Comparison of ENCODE assay signal across 30 mouse cellular contexts in the genomic region with DNA sequence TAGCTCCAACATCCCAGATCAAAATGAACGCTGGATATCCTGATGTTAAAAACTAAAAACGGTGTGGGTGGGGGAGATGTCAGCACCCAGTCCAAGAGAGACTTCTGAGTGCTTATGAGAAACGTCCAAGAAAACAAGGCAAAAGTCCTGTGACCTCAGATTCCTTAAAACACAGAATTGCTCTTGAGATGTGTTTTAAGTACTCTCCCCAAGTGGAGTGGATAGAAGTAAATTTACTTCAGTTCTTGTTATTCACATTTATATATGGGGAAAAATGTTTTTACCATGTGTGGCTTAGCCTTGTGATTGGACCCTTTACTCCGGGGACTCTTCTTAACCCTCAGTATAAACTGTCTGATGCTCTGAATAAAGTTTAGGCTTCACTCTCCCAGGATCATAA.
"Had no signal": no experiment of that assay in that cellular context is flagged by ENCODE, and none has a peak within 500 bp of the region (broad histone marks: within the 10 kb centered on the region; RNA-seq: fewer than 3 reads in every experiment).

No protein-coding gene starts in this region.

- H3K4me3 ChIP-seq: left cerebral cortex, adult 2 months; limb, embryonic 10.5 days; limb, embryonic 12.5 days; limb, embryonic 13.5 days; limb, embryonic 15.5 days; liver, embryonic 12.5 days; liver, embryonic 13.5 days; liver, embryonic 15.5 days; lung, embryonic 15.5 days; megakaryocyte, embryonic 14.5 days; midbrain, embryonic 10.5 days; midbrain, embryonic 12.5 days; midbrain, embryonic 13.5 days; midbrain, embryonic 15.5 days; myocyte; neural tube, embryonic 12.5 days had no signal

- H3K27ac ChIP-seq: left cerebral cortex, adult 2 months; limb, embryonic 10.5 days; limb, embryonic 12.5 days; limb, embryonic 13.5 days; limb, embryonic 15.5 days; liver, embryonic 12.5 days; liver, embryonic 13.5 days; liver, embryonic 14.5 days; liver, embryonic 15.5 days; lung, embryonic 15.5 days; macrophage; midbrain, embryonic 10.5 days; midbrain, embryonic 12.5 days; midbrain, embryonic 13.5 days; midbrain, embryonic 15.5 days; neural tube, embryonic 12.5 days had no signal

- H3K9ac ChIP-seq: limb, embryonic 12.5 days; limb, embryonic 13.5 days; limb, embryonic 15.5 days; liver, embryonic 12.5 days; liver, embryonic 13.5 days; liver, embryonic 14.5 days; liver, embryonic 15.5 days; liver, postnatal 0 days; lung, embryonic 14.5 days; lung, embryonic 15.5 days; midbrain, embryonic 12.5 days; midbrain, embryonic 13.5 days; midbrain, embryonic 15.5 days; neural tube, embryonic 12.5 days had no signal

- H3K36me3 ChIP-seq: limb, embryonic 10.5 days; limb, embryonic 12.5 days; limb, embryonic 13.5 days; limb, embryonic 15.5 days; liver, embryonic 12.5 days; liver, embryonic 13.5 days; liver, embryonic 15.5 days; lung, embryonic 15.5 days; midbrain, embryonic 10.5 days; midbrain, embryonic 12.5 days; midbrain, embryonic 13.5 days; midbrain, embryonic 15.5 days; neural tube, embryonic 12.5 days had no signal

- H3K4me1 ChIP-seq: limb, embryonic 10.5 days; limb, embryonic 12.5 days; limb, embryonic 13.5 days; limb, embryonic 15.5 days; liver, embryonic 12.5 days; liver, embryonic 13.5 days; liver, embryonic 15.5 days; lung, embryonic 15.5 days; megakaryocyte, embryonic 14.5 days; midbrain, embryonic 10.5 days; midbrain, embryonic 12.5 days; midbrain, embryonic 13.5 days; midbrain, embryonic 15.5 days; neural tube, embryonic 12.5 days had no signal

- DNase-seq: left cerebral cortex, postnatal 4 days; liver; liver, embryonic 13.5 days; liver, postnatal 0 days; lung, adult 2 months; lung, embryonic 14.5 days; lung, postnatal 10 days; lung, postnatal 14 days; lung, postnatal 36 days; midbrain, embryonic 14.5 days had no signal

- H3K27me3 ChIP-seq: limb, embryonic 12.5 days; limb, embryonic 13.5 days; limb, embryonic 15.5 days; liver, embryonic 12.5 days; liver, embryonic 13.5 days; liver, embryonic 15.5 days; lung, embryonic 15.5 days; megakaryocyte, embryonic 14.5 days; midbrain, embryonic 12.5 days; midbrain, embryonic 13.5 days; midbrain, embryonic 15.5 days; neural tube, embryonic 12.5 days had no signal

- ATAC-seq: liver, embryonic 12.5 days; liver, postnatal 0 days; midbrain, embryonic 13.5 days; midbrain, embryonic 15.5 days; midbrain, embryonic 16.5 days had no signal

- H3K4me2 ChIP-seq: limb, embryonic 12.5 days; limb, embryonic 13.5 days; limb, embryonic 15.5 days; liver, embryonic 11.5 days; liver, embryonic 12.5 days; liver, embryonic 13.5 days; liver, embryonic 15.5 days; lung, embryonic 14.5 days; lung, embryonic 15.5 days; midbrain, embryonic 11.5 days; midbrain, embryonic 12.5 days; midbrain, embryonic 13.5 days; midbrain, embryonic 15.5 days; neural tube, embryonic 12.5 days had no signal

- H3K9me3 ChIP-seq: limb, embryonic 10.5 days; limb, embryonic 12.5 days; limb, embryonic 13.5 days; limb, embryonic 15.5 days; liver, embryonic 12.5 days; liver, embryonic 13.5 days; liver, embryonic 15.5 days; lung, embryonic 15.5 days; midbrain, embryonic 10.5 days; midbrain, embryonic 12.5 days; midbrain, embryonic 13.5 days; midbrain, embryonic 15.5 days; neural tube, embryonic 12.5 days had no signal
